Mouse (Mus musculus) forebrain, embryonic 14.5 days (tissue): ENCODE measurements around the gene Gns. TPM values are rescaled to one million over a fixed set of nuclear protein-coding genes. Genes with fewer than 3 reads are reported as not detected.

Experiments used
- ATAC-seq: fragments of 200-750 bp; cut with Nextera tagmentation; 2 replicates; pipeline ENCODE4 v1.8.0; 2017; ENCODE audit warnings: mild to moderate bottlenecking, moderate library complexity
- DNase-seq: peaks from one replicate; pipeline ENCODE4 v3.0.0-alpha.2; 2015; ENCODE audit warnings: low spot score
- H3K27ac ChIP-seq: fragments of 300-500 bp; sonication (generic); 2 replicates; pipeline ENCODE4 v1.5.1; 2014; ENCODE audit warnings: low read depth, mild to moderate bottlenecking, control low read depth, low read length, moderate library complexity
- H3K27me3 ChIP-seq: fragments of 300-500 bp; sonication (generic); replicated peaks from 2 replicates; pipeline ENCODE4 v1.6.1; 2014; ENCODE audit warnings: low read length, control low read depth, mixed read lengths; ENCODE audit not compliant: control insufficient read depth, insufficient read depth
- H3K36me3 ChIP-seq: fragments of 300-500 bp; sonication (generic); 2 replicates; pipeline ENCODE4 v1.6.1; 2014; ENCODE audit warnings: low read length, control low read depth; ENCODE audit not compliant: control insufficient read depth, insufficient read depth
- H3K4me1 ChIP-seq: fragments of 300-500 bp; sonication (generic); 2 replicates; pipeline ENCODE4 v1.6.1; 2014; ENCODE audit warnings: antibody characterized with exemption, low read length, control low read depth; ENCODE audit not compliant: control insufficient read depth, insufficient read depth
- H3K4me2 ChIP-seq: fragments of 300-500 bp; sonication (generic); 2 replicates; pipeline ENCODE4 v1.6.1; 2014; ENCODE audit warnings: mild to moderate bottlenecking, control low read depth, low read length
- H3K4me3 ChIP-seq: fragments of 300-500 bp; sonication (generic); 2 replicates; pipeline ENCODE4 v1.5.1; 2014; ENCODE audit warnings: low read depth, low read length, control low read depth
- H3K9ac ChIP-seq: fragments of 300-500 bp; sonication (generic); 2 replicates; pipeline ENCODE4 v1.6.1; 2014; ENCODE audit warnings: mild to moderate bottlenecking, low read length, control low read depth, moderate library complexity
- H3K9me3 ChIP-seq: fragments of 300-500 bp; sonication (generic); replicated peaks from 2 replicates; pipeline ENCODE4 v1.6.1; 2016; ENCODE audit warnings: low read length, control low read depth, mixed read lengths; ENCODE audit not compliant: control insufficient read depth
- WGBS: fragments of 180-500 bp; shearing (Covaris S2); extraction: QIAGEN DNeasy Blood & Tissue Kit; methylation state at CpG from one replicate; pipeline ENCODE4 v1.1.7; 2014; 5-methylcytosine and 5-hydroxymethylcytosine counted together
- polyA plus RNA-seq: library from polyadenylated mRNA; unstranded; fragments of >200 nt; fragmentation: Nextera tagmentation; extraction: Ambion mirVana; gene quantifications from 2 replicates; pipeline ENCODE4 v1.2.1, GENCODE M21; 2014

Gns gene
- polyA plus RNA-seq, 1 experiment from 2014 or later, result 27.3 TPM

GRCm38 (mm10) chr10:121351692-121352290 lies 13.1 kb upstream of the Gns start:
- DNase-seq (no peak), ATAC-seq (no peak)
- Histone ChIP-seq H3K4me3 (peak overlapping the region; percentile 43), H3K36me3 (no peaks in the 10 kb centered on the region), H3K4me2 (peak overlapping the region; percentile 78), H3K9me3 (no peaks in the 10 kb centered on the region), H3K4me1 (peaks cover 9% of the 10 kb centered on the region), H3K27me3 (peaks cover 15% of the 10 kb centered on the region), H3K9ac (no peak overlapping the region), H3K27ac (no peak overlapping the region)
- 33% methylated on average over 15 of the region's 15 CpGs for WGBS

- Histone ChIP-seq H3K4me3 (no peak overlapping the region), H3K9ac (no peak overlapping the region), H3K27me3 (no peaks in the 10 kb centered on the region), H3K4me1 (no peaks in the 10 kb centered on the region), H3K27ac (no peak overlapping the region), H3K9me3 (no peaks in the 10 kb centered on the region), H3K4me2 (no peak overlapping the region), H3K36me3 (no peaks in the 10 kb centered on the region)
- WGBS, result 95% methylated on average over 2 of the region's 2 CpGs
- DNase-seq (no peak), ATAC-seq (no peak)
Measured at GRCm38 (mm10) chr10:121360358-121360757, 4.5 kb upstream of the Gns start.

- no peaks in the 10 kb centered on the region for H3K36me3 ChIP-seq
- H3K4me1 ChIP-seq, result peaks cover 6% of the 10 kb centered on the region; the same call in 1 of the 2 replicates
- H3K27me3 ChIP-seq, result no peaks in the 10 kb centered on the region
- H3K4me2 ChIP-seq, result no peak overlapping the region
- H3K4me3 ChIP-seq, result no peak overlapping the region
- H3K9me3 ChIP-seq, result no peaks in the 10 kb centered on the region
- no peak overlapping the region for H3K27ac ChIP-seq
- DNase-seq, result no peak
- WGBS, result 80% methylated on average over 8 of the region's 8 CpGs
- no peak overlapping the region for H3K9ac ChIP-seq
- ATAC-seq, result no peak
Measured at GRCm38 (mm10) chr10:121363201-121363600, 1.7 kb upstream of the Gns start.

GRCm38 (mm10) chr10:121364306-121364705 lies 584 bp upstream of the Gns start:
- Histone ChIP-seq H3K27ac (no peak overlapping the region), H3K27me3 (no peaks in the 10 kb centered on the region), H3K4me3 (peak overlapping the region; percentile 96), H3K9me3 (no peaks in the 10 kb centered on the region), H3K4me1 (peaks cover 6% of the 10 kb centered on the region; the same call in 1 of the 2 replicates), H3K9ac (peak overlapping the region; percentile 85; the same call in 1 of the 2 replicates), H3K36me3 (no peaks in the 10 kb centered on the region), H3K4me2 (peak overlapping the region; percentile 87)
- 31% methylated on average over 15 of the region's 15 CpGs for WGBS
- DNase-seq (no peak), ATAC-seq (peak; percentile 1; the same call in 1 of the 2 replicates)

- ATAC-seq, result no peak
- H3K27ac ChIP-seq, result no peak overlapping the region
- no peaks in the 10 kb centered on the region for H3K27me3 ChIP-seq
- H3K9ac ChIP-seq, result peak overlapping the region; percentile 85
- no peak for DNase-seq
- H3K9me3 ChIP-seq, result no peaks in the 10 kb centered on the region
- H3K4me1 ChIP-seq, result peaks cover 6% of the 10 kb centered on the region; the same call in 1 of the 2 replicates
- no peaks in the 10 kb centered on the region; the same call in 1 of the 2 replicates for H3K36me3 ChIP-seq
- WGBS, result 7% methylated on average over 8 of the region's 9 CpGs
- peak overlapping the region; percentile 96 for H3K4me3 ChIP-seq
- peak overlapping the region; percentile 87 for H3K4me2 ChIP-seq
Measured at GRCm38 (mm10) chr10:121365781-121366272, 937 bp downstream of the Gns start.

GRCm38 (mm10) chr10:121367271-121367670 lies 2.4 kb downstream of the Gns start:
- Histone ChIP-seq H3K4me1 (peaks cover 6% of the 10 kb centered on the region; the same call in 1 of the 2 replicates), H3K4me2 (no peak overlapping the region), H3K9ac (no peak overlapping the region), H3K36me3 (peaks cover 8% of the 10 kb centered on the region; the same call in 1 of the 2 replicates), H3K4me3 (no peak overlapping the region), H3K9me3 (no peaks in the 10 kb centered on the region), H3K27ac (no peak overlapping the region), H3K27me3 (no peaks in the 10 kb centered on the region)
- DNase-seq, result no peak
- WGBS, result 88% methylated on average over 13 of the region's 13 CpGs
- no peak for ATAC-seq

- no peak overlapping the region for H3K27ac ChIP-seq
- peaks cover 6% of the 10 kb centered on the region; the same call in 1 of the 2 replicates for H3K4me1 ChIP-seq
- peaks cover 8% of the 10 kb centered on the region; the same call in 1 of the 2 replicates for H3K36me3 ChIP-seq
- no peak overlapping the region for H3K4me2 ChIP-seq
- WGBS, result 87% methylated on average over 9 of the region's 9 CpGs
- H3K9me3 ChIP-seq, result no peaks in the 10 kb centered on the region
- H3K27me3 ChIP-seq, result no peaks in the 10 kb centered on the region
- DNase-seq, result no peak
- H3K4me3 ChIP-seq, result no peak overlapping the region
- H3K9ac ChIP-seq, result no peak overlapping the region
- no peak for ATAC-seq
Measured at GRCm38 (mm10) chr10:121367780-121368179, 2.9 kb downstream of the Gns start.

GRCm38 (mm10) chr10:121368783-121369465 lies 4.0 kb downstream of the Gns start:
- Histone ChIP-seq H3K4me2 (no peak overlapping the region), H3K27me3 (no peaks in the 10 kb centered on the region), H3K4me3 (no peak overlapping the region), H3K27ac (no peak overlapping the region), H3K36me3 (peaks cover 17% of the 10 kb centered on the region), H3K9me3 (no peaks in the 10 kb centered on the region), H3K4me1 (peaks cover 6% of the 10 kb centered on the region; the same call in 1 of the 2 replicates), H3K9ac (no peak overlapping the region)
- ATAC-seq, result no peak
- 94% methylated on average over 18 of the region's 18 CpGs for WGBS
- DNase-seq, result no peak

- Histone ChIP-seq H3K9me3 (no peaks in the 10 kb centered on the region), H3K9ac (no peak overlapping the region), H3K4me1 (peaks cover 3% of the 10 kb centered on the region; the same call in 1 of the 2 replicates), H3K27me3 (no peaks in the 10 kb centered on the region), H3K4me2 (no peak overlapping the region), H3K36me3 (peaks cover 33% of the 10 kb centered on the region), H3K4me3 (no peak overlapping the region), H3K27ac (no peak overlapping the region)
- ATAC-seq (no peak), DNase-seq (no peak)
- WGBS, result 93% methylated on average over 6 of the region's 6 CpGs
Measured at GRCm38 (mm10) chr10:121370777-121371176, 5.9 kb downstream of the Gns start.
